Mouse (Mus musculus) cerebral cortex, adult 2 months (tissue): Measurements from ENCODE around the gene Pkd1l3.

ENCODE experiments used
- WGBS: fragments of 180-500 bp; shearing (Covaris S2); methylation state at CpG from one replicate; pipeline ENCODE4 v1.1.7; 2018; 5-methylcytosine and 5-hydroxymethylcytosine counted together

Gene Pkd1l3

DNA sequence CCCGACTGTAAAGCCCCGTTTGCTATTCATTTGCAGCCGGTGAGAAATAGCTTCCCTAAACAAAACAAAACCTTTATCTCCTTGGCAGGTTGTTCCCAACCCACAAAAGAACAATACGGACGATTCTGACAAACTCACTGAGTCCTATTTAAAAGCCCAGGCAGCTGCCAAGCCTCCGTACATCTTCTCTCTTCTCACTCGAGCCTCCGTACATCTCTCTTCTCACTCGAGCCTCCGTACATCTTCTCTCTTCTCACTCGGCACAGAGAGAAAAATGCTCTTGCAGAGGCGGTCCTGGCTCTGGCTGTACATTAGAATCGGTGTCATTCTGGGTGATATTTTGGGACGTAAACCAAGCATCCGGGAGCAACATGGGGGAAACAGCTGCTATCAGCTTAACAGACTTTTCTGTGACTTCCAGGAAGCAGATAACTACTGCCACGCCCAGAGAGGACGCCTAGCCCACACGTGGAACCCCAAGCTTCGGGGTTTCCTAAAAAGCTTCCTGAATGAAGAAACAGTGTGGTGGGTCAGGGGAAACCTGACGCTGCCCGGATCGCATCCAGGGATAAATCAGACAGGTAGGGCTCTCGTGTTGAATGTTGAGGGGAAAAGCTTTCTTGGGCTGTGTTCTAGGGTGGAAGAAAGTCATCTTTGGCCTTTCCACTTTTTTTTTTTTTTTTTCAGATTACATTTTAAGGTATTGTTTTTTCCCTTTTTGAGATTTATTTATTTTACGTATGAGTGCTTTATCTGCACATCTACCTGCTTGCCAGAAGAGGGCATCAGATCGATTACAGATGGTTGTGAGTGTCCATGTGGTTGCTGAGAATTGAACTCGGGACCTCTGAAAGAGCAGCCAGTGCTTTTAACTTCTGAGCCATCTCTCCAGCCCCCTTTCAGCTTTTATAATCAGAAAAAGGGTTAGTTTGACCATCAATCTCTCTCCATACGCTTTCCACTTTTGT, at the start of gene Pkd1l3:
Pkd1l3 (plus strand) TSS at position 275 of the 968 bp plus-strand sequence.
- 25% methylated on average over 27 of the region's 27 CpGs for WGBS

DNA sequence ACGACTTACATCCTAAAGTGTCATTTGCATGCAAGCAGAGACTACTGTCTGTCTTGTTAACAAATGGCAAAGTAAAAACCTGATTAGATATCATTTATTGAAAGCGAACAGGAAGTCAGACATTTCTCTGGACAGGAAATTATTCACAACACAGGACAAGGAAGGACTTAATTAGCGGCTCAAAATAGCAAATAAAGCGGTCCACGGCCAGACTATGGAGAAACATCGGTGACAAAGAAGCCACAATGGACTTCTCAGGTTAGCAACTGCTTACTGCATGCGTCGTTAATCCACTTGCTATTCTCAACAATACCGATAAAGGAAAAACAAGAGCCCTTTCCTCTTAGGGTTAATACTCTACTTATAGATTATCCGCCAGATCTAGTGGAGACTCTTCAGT, 49.6 kb upstream of the Pkd1l3 start:
- 3% methylated on average over 10 of the region's 10 CpGs for WGBS

DNA sequence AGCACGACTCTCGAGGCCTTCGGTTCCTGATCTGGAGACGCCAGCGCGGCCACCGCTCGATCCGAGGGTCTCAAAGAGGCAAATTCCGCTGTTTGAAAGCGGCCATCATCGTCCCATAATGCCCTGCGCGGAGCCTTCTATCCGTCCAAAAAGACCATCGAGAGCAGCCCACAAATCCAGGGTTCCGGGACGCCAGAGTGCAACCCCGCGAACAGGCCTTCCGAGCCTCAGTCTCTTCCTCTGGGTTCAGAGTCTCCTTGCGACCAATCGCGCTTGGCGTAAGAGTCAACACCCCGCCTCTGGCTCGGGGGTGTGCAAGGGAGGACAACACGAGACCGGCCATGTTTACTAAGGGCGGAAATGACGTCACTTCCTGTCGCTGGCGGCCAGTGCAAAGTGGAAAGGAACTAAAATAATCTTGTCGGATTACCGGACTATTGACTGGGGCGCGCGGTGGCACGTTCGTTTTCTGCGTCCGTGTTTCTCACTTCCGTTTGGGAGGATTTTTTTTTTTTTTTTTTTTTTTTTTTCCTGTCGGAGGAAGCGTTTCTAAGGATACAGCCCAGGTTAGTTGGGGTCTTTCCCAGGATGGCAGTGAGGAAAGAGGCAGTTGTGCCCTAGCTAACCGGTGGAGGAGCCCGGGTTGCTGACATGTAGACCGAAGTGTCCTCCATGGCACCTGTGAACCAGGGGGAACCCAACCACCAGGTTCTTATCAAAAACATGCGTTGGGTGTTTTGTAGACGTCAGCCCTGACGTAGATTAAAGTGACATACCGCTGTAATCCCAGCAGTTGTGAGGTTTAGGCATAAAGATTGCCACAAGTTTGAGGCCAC, 48.6 kb upstream of the Pkd1l3 start, which contains the start of the genes Dhx38 and Txnl4b:
Dhx38 (minus strand) TSS at position 364 of the 836 bp plus-strand sequence.
Txnl4b (plus strand) TSS at position 395 of the 836 bp plus-strand sequence.
- WGBS, result under 1% methylated on average over 52 of the region's 52 CpGs

DNA sequence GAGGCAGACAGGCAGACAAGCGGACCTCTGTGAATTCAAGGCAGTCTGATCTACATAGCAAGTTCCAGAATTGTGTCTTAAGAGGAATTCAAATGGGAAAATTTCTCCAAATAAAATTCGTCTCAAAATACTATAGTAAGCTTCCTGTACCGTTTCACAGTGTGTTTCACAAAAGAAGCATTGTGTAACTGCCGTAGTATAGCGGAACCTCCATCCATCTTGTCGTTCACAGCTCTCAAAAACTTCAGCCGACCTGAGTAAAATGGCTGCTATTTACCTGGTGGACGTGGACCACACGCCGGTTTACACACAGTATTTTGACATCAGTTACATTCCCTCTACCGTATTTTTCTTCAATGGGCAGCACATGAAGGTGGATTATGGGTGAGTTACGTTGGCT, 43.2 kb upstream of the Pkd1l3 start:
- 91% methylated on average over 12 of the region's 12 CpGs for WGBS

DNA sequence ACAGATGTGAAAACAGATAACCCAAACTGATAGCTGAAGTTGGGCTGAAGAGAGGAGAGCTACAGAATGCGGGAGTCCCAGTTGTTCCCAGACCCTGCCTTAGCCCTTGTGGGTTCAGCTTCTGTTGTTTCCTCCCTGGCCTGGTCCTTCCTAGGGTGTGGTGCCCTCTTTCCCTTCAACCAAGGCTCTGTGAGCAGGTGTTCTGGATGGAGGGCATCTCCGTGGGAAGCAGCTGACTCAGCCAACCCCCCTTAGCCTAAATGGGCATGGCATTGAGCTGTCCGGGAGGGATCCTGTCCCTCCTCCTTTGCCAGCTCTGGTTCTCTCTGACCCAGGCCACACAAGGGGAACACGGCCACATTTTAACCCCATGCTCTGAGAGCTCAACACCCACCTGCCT, 38.0 kb upstream of the Pkd1l3 start:
- 81% methylated on average over 4 of the region's 4 CpGs for WGBS

DNA sequence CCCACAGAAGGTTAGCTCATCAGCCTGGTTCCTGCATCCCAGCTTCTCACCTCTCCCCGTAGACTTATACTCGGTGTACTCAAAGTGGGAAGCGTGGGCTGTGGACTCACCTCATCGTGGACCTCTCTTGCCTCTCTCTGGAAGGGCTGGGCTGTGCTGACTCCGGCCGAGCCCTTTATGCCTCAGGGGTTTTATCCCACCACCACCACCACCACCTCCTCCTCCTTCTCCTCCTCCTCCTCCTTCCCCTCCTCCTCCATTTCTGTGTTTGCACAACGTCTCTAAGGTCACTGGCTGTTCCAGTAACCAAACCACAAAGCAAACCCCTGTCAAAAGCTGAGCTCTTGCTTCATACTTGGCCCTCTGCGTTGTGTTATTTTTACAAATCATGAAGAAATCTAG, 35.4 kb upstream of the Pkd1l3 start, which contains the start of gene Hp:
Hp (minus strand) TSS at position 273 of the 402 bp plus-strand sequence.
- WGBS, result 66% methylated on average over 8 of the region's 8 CpGs

DNA sequence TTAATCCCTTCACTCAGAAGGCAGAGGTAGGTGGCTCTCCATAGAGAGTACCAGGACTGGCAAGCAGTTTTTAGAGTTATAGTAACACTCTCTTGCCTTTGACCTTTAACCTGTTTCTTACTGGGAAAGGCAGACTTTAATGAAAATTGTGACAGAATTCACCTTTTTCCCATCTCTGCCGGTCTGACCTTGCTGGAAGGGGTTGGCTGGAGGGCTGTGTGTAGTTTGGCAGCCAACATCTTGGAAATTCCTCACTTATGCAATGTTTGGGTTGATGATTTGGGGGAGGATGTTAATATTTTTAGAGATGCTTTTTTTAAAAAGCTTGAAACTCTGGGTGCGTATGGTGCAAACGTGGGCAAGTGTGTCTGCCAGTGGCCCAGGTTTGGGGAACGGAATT, 30.0 kb upstream of the Pkd1l3 start:
- WGBS, result 66% methylated on average over 4 of the region's 4 CpGs

DNA sequence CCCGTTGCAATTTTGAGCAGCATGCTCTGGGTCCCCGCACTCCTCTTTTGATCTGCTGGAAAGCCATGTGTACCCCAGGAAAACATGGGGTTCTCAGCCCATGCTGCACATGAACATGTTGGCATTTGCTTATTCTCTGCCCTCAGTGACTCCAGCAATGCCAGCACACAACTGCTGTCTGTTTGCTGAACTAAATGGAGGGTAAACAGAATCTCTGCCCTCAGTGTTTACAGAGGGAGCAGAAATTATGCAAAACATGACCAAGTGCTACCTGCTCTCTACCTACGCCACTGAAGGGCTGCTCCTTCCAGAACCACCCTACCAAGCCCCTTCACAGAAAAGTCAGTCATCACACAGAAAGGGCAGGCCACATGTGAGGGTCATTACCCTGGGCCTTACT, 29.5 kb upstream of the Pkd1l3 start:
- 88% methylated on average over 3 of the region's 3 CpGs for WGBS

DNA sequence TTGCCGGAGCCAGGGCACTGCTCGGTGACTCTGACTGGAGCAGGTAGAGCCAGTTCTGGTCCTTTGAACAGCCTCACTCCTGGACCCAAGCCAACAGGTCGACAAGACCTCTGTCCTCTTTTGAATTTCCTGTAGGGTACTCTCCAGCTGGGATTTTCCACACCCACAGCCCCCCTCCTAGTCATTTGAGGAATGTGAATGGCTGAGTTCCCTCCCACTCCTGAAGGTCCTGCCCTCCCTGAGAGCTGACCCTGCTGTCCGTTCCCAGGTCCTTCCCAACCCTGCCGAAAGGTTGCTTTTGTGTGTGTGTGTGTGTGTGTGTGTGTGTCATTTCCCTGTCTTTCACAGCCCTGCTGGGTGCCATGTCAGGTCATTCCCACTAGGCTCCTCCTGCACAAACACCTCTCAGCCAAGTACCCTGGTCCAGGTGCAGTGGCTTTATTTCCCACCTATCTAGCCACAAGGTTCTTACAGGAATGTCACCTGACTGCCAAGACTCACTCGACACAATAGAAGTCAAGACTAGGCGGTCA, 27.3 kb upstream of the Pkd1l3 start:
- WGBS, result 68% methylated on average over 7 of the region's 7 CpGs

DNA sequence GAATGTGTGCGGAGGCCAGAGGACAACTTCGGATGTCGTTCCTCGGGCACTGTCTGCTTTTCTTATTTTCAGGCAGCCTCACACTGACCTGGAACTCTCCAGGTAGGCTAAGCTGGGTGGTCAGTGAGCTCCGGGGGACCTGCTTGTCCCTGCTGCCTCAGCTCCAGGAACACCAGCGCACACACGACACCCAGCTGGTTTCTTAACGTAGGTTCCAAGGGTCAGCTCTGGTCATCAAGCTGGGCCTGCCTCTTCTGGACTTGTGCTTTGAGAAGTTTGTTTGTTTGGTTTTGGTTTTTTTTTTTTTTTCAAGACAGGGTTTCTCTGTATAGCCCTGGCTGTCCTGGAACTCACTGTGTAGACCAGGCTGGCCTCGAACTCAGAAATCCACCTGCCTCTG, 23.4 kb upstream of the Pkd1l3 start:
- 90% methylated on average over 9 of the region's 9 CpGs for WGBS

DNA sequence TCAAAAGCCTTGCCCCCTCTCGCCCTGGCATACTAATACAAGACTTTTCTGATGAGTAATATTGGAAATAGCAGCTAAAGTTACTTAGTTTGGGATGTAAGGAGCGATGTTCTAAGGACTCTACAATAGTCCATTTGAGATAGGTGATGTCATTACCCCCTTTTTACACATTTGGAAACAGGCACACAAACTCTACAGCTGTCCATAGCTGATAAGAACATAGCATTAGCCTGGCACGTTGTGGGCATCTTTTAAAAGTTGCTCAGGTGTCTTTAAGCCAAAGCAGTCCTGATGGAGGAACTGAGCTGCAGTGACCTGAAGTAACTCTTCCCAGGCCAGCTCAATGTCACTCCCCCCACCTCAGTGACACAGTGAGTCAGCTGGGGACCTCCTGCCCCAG, 22.9 kb upstream of the Pkd1l3 start:
- WGBS, result 90% methylated on average over 3 of the region's 3 CpGs

DNA sequence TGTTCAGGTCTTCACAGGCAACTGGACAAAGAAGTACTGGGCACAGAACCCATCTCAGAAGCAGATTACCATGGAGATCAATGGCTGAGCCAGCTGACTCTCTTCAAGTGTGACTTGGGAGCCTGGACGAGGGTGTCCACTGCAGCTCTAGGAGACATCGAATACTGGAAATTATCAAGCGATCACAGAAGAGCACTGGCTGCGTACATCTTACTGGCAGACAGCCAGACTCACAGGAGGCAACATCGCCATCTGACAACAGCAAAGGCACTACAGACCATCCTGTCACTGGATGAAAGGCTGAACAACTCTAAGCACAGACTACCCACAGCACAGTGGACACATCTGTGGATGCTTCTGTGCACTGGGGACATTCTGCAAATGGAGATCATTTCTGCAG, 22.2 kb upstream of the Pkd1l3 start:
- 81% methylated on average over 5 of the region's 5 CpGs for WGBS

DNA sequence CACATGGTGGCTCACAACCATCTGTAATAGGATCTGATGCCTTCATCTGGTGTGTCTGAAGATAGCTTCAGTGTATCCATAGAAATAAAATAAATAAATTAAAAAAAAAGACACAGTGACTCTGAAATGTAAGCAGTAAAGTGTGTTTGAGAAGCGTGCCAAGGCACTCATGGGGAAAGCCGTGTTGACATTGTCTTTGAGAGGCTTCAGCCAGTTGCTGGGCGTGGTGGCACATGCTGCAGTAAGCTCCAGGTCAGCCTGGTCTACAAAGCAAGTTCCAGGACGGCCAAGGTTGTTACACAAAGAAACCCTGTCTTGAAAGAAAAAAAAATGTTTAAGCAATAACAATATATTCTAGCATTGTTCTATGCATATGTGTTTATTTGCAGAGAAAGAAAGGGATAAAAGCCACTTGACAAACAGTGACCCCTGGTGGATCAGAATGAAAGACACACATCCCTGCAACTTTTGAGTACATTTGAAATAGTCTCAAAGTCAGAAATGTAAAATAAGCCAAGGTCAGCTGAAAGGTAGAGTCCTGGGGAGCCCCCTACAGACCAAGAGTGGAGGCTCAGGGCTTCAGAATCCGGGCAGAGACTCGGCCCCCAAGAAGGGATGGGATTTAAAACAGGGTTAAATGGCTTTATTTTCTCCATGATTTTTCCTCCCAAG, 21.1 kb upstream of the Pkd1l3 start:
- WGBS, result 70% methylated on average over 6 of the region's 6 CpGs

DNA sequence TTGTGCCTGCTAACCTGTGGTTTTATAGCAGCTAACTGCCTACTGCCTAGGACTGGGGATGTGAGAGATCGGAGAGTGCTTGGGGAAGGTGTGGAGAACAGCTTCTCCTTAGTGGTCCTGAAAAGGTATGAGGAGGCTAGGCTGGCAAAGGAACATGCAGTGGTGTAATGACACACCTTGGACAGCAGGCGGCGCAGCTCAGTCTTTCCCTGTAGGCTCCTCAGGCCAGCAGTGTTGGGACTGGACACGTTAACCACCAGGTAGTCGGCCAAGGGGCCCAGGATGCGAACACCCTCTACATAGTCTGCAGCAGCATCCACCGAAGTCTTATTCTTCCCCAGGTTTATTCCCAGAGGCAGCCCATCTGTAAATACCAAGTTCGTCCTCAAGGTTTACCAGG, 18.5 kb upstream of the Pkd1l3 start:
- WGBS, result 53% methylated on average over 8 of the region's 8 CpGs

DNA sequence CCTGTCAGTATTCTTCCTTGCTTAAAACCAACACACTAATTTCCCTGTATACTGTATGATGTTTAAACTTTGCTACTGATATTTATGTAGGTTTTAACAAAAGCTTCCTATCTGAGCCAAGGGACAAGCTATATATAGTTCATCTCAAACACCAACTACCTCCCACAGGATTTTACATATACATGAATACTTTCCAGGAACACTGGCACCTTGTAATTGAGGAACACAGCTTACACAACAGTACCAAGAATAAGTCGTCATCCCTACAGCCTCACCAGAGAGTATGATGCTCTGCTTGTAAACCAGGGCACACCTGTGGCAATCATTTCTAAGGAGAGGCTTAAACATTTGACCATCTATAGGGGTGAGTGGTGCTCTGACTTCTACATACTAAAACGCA, 7.6 kb upstream of the Pkd1l3 start:
- 56% methylated on average over 2 of the region's 2 CpGs for WGBS

DNA sequence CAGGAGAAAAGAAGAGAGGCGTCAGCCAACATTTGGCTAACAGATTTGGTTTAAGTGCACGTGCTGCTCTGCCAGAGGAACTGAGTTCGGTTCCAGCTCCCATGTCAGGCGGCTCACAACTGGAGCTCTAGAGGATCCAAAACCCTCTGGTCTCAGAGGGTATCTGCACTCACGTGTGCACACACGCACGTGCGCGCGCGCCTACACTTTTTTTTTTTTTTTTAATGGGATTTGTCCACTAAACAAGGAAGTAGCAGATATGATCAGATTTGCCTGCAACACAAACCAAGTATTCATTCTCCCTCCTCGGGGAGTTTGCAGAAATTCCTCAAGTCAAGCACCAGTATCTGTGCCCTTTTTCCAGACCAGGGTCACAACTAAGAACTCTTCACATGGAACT, 6.7 kb upstream of the Pkd1l3 start:
- 4% methylated on average over 12 of the region's 12 CpGs for WGBS

DNA sequence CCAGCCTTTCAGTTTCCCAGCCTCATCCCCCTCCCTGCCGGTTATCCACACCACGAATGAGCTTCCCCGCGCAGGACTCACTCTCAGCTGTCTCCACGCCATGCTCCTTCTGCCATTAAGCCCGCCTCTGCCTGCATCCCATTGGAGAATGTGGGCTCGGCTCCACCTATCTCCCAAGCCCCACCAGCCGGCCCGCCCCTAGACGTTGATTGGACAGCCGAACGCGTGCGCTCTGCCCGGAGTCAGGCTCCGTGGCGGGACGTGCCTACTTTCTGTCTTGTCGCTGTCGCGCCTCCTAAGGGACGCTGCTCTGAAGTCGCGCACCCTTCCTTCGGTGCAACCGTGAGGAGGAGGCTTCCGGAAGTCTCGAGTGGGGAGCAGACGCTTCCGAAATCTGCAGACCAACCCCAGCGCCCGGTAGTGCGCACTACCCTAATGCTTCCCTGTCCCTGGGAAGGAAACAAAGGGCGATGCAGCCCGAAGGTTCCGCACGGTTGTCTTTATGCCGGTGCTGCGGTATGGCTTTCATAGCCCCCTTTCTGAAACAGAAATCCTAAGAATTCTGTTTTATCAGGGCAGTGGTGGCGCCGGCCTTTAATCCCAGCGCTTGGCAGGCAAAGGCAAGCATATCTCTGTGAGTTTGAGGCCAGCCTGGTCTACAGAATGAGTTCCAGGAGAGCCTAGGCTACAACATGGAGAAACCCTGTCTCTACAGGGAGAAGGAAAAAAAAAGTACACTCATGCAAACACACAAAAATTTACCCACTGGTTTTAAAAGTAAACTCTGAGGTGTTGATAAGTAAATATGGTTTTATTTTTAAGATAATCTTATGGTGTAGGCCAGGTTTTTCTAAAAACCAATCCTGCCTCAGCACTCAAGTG, 5.8 kb upstream of the Pkd1l3 start, which contains the start of gene Dhodh:
Dhodh (minus strand) TSS at position 403 of the 882 bp plus-strand sequence.
- under 1% methylated on average over 42 of the region's 42 CpGs for WGBS

DNA sequence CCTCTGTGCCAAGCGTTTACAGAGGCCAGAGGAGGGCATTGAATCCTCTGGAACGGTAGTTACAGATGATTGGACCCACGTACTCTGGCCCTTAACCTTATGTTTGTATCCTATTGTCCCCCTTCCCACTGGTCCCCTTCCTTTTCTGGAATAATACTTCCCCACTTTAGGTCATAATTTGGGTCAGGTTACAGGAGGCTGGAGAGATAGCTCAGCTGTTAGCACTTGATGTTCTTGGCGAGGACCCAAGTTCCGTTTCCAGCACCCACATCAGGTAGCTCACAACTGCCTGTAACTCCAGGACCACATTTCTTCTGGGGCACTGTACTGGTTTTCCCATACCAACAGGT, 5.2 kb upstream of the Pkd1l3 start:
- 15% methylated on average over 5 of the region's 5 CpGs for WGBS

DNA sequence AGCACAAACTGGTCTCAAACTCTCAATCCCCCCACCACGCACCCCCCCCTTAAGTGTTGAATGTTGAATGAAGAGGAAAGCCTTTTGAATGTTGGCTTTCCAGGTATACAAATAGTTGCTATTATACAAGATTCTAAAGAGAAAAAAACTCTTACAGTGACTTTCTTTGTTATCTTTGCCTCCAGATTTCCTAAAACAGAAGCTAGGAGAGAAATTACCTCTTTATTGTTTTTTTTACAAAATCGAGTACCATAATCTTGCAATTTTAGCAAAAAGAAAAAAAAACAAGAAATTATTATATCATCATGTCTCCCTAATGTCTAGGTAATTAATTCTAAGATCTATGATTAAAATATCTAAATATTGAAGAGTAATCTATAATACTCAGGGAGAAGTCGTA, 1.3 kb downstream of the Pkd1l3 start:
- WGBS, result 89% methylated on average over 3 of the region's 3 CpGs

DNA sequence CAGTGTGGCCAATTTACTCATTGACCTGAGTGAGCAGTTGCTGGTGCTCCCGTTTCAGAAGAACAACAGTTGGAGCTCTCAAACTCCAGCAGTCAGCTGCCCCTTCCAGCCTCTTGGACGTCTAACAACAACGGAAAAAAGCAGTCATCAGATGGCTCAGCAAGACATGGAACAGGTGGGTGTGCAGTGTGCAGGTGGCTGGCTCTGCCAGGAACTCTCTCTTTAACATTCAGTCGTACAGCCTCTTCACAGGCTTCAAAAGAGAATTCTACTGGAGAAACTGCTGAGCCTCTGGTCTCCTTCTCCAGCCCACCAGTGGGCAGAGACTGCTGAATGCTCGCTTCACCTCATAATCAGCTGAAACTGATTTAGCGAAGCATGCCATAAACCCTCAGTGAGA, 14.3 kb downstream of the Pkd1l3 start:
- WGBS, result 43% methylated on average over 6 of the region's 6 CpGs

DNA sequence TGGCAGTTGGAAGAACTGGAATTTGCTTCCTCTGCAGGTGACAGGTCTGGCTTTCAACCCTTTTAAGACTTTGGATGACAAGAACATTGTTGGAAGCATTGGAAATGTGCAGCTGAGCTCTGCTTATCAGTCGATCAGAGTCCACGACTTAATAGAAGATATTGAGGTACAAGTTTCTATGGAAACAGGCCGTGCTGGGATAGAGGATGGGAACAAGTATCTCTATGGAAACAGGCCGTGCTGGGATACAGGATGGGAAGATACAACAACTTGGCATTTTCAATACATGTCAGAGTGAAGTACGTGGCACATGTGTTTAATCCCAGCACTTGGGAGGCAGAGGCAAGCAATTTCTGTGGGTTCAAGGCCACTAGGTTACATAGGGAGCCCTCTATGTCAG, 18.2 kb downstream of the Pkd1l3 start:
- WGBS, result 61% methylated on average over 5 of the region's 5 CpGs
